ENCODE assay signal across 17 mouse cellular contexts in genomic region chr16:29830101-29830500, GRCm38 (mm10).
A peak's percentile ranks its signal among the peaks of the same experiment; 100 is the strongest.
DNase-seq lines count a peak whose midpoint lies in the region; ATAC-seq and TF ChIP-seq lines count a peak whose summit lies in the region.
"Had no signal": no experiment of that assay in that cellular context is flagged by ENCODE, and none has a peak within 500 bp of the region (broad histone marks: within the 10 kb centered on the region; RNA-seq: fewer than 3 reads in every experiment).

No protein-coding gene starts in this region.

- no peak for DNase-seq in heart, adult 2 months
- DNase-seq in left cerebral cortex, adult 2 months (ENCODE audit: extremely low spot score in 1 of 2, low spot score in 2 of 2), result peak in 1 of 2 experiments; percentile 19
- no peak for DNase-seq in left cerebral cortex, postnatal 4 days
- peak; percentile 44 to 48 for DNase-seq in cerebellum, postnatal 10 days
- no peak for DNase-seq in thymus, postnatal 14 days
- no peak for DNase-seq in hindbrain, postnatal 0 days (ENCODE audit: low spot score)
- DNase-seq: adrenal gland, postnatal 25 days; gastrocnemius, postnatal 10 days; midbrain, embryonic 14.5 days; thymus, postnatal 4 days had no signal

- no peak overlapping the region for H3K4me3 ChIP-seq in heart, adult 2 months
- no peak overlapping the region for H3K4me3 ChIP-seq in heart, embryonic 12.5 days
- no peak overlapping the region for H3K4me3 ChIP-seq in left cerebral cortex, adult 2 months
- H3K4me3 ChIP-seq in limb, embryonic 15.5 days, result no peak overlapping the region
- no peak overlapping the region for H3K4me3 ChIP-seq in hindbrain, postnatal 0 days (ENCODE audit: low read length)
- H3K4me3 ChIP-seq: erythroblast, embryonic 14.5 days; hindbrain, embryonic 12.5 days; liver, embryonic 12.5 days had no signal

- H3K27ac ChIP-seq in heart, adult 2 months, result peak overlapping the region; percentile 57
- no peak overlapping the region for H3K27ac ChIP-seq in heart, embryonic 12.5 days (ENCODE audit: poor library complexity, severe bottlenecking)
- peak overlapping the region; percentile 51 for H3K27ac ChIP-seq in left cerebral cortex, adult 2 months
- H3K27ac ChIP-seq in limb, embryonic 15.5 days, result 0 out of 2 replicates have a peak overlapping the region, but pooled peaks have one; percentile 57
- H3K27ac ChIP-seq in hindbrain, postnatal 0 days, result no peak overlapping the region
- H3K27ac ChIP-seq: liver, embryonic 12.5 days had no signal

- no peaks in the 10 kb centered on the region for H3K79me2 ChIP-seq in heart, adult 2 months (replicated peaks; ENCODE audit: control insufficient read depth, insufficient read depth, low read length)

- intact Hi-C loops in heart, adult 2 months (cut with DNase I), result no loop called here
- intact Hi-C loops in left cerebral cortex, adult 2 months (cut with DNase I), result no loop called here
- intact Hi-C loops in left cerebral cortex, postnatal 4 days (cut with DNase I), result loop anchor here (10.0 kb wide), 1 partner anchor 235 kb away; the partner anchor contains the start of gene Hes1

- no peak for TF ChIP-seq EP300 in heart, adult 2 months (IDR thresholded peaks at IDR 0.05; ENCODE audit: insufficient read depth, low read depth, low read length)

- H3K27me3 ChIP-seq in heart, adult 2 months (ENCODE audit: control insufficient read depth, insufficient read depth, low read length), result no peaks in the 10 kb centered on the region
- H3K27me3 ChIP-seq in heart, embryonic 12.5 days (replicated peaks), result no peaks in the 10 kb centered on the region
- no peaks in the 10 kb centered on the region for H3K27me3 ChIP-seq in limb, embryonic 15.5 days
- H3K27me3 ChIP-seq in hindbrain, postnatal 0 days (ENCODE audit: insufficient read depth, low read length), result no peaks in the 10 kb centered on the region

- H3K4me1 ChIP-seq in heart, adult 2 months (ENCODE audit: control insufficient read depth, insufficient read depth, low read length), result peaks cover 7% of the 10 kb centered on the region
- peaks cover 4% of the 10 kb centered on the region for H3K4me1 ChIP-seq in heart, embryonic 12.5 days (replicated peaks)
- peaks cover 16% of the 10 kb centered on the region; the same call in 1 of the 2 replicates for H3K4me1 ChIP-seq in limb, embryonic 15.5 days
- H3K4me1 ChIP-seq in hindbrain, postnatal 0 days (ENCODE audit: insufficient read depth, low read length), result no peaks in the 10 kb centered on the region
- H3K4me1 ChIP-seq: hindbrain, embryonic 12.5 days had no signal

- H3K9ac ChIP-seq in heart, adult 2 months (ENCODE audit: low read depth, low read length), result no peak overlapping the region
- no peak overlapping the region for H3K9ac ChIP-seq in heart, embryonic 12.5 days
- H3K9ac ChIP-seq in limb, embryonic 15.5 days, result no peak overlapping the region
- H3K9ac ChIP-seq in hindbrain, postnatal 0 days (replicated peaks; ENCODE audit: low read length), result no peak overlapping the region
- H3K9ac ChIP-seq: hindbrain, embryonic 12.5 days; liver, embryonic 12.5 days had no signal

- no peaks in the 10 kb centered on the region for H3K36me3 ChIP-seq in heart, adult 2 months (ENCODE audit: control insufficient read depth, insufficient read depth, low read length)
- H3K36me3 ChIP-seq in heart, embryonic 12.5 days, result no peaks in the 10 kb centered on the region
- no peaks in the 10 kb centered on the region for H3K36me3 ChIP-seq in limb, embryonic 15.5 days
- H3K36me3 ChIP-seq in hindbrain, postnatal 0 days (ENCODE audit: insufficient read depth, low read length), result no peaks in the 10 kb centered on the region
- H3K36me3 ChIP-seq: hindbrain, embryonic 12.5 days; liver, embryonic 12.5 days had no signal

- no peak for ATAC-seq in heart, embryonic 12.5 days (ENCODE audit: insufficient number of reproducible peaks, low FRiP score)
- ATAC-seq in limb, embryonic 15.5 days (ENCODE audit: insufficient number of reproducible peaks, low FRiP score, low TSS enrichment, low read depth), result no peak
- no peak for ATAC-seq in hindbrain, postnatal 0 days
- ATAC-seq: forebrain, embryonic 16.5 days; liver, embryonic 12.5 days had no signal

- TF ChIP-seq POLR2A in heart, adult 2 months (IDR thresholded peaks at IDR 0.05; ENCODE audit: insufficient read depth, low read depth, low read length), result no peak

- TF ChIP-seq CTCF in heart, adult 2 months (IDR thresholded peaks at IDR 0.05), result no peak
- no peak for TF ChIP-seq CTCF in left cerebral cortex, adult 2 months (IDR thresholded peaks at IDR 0.05)
- no peak for TF ChIP-seq CTCF in hindbrain, postnatal 0 days (IDR thresholded peaks at IDR 0.05; ENCODE audit: low read depth)

- H3K4me2 ChIP-seq in heart, embryonic 12.5 days, result no peak overlapping the region
- no peak overlapping the region for H3K4me2 ChIP-seq in limb, embryonic 15.5 days
- no peak overlapping the region for H3K4me2 ChIP-seq in hindbrain, postnatal 0 days (ENCODE audit: low read depth, low read length)
- H3K4me2 ChIP-seq: heart, embryonic 11.5 days; hindbrain, embryonic 12.5 days; liver, embryonic 12.5 days had no signal

- H3K9me3 ChIP-seq in heart, embryonic 12.5 days (replicated peaks), result peaks cover 8% of the 10 kb centered on the region; the same call in 1 of the 2 replicates
- no peaks in the 10 kb centered on the region for H3K9me3 ChIP-seq in limb, embryonic 15.5 days
- no peaks in the 10 kb centered on the region for H3K9me3 ChIP-seq in hindbrain, postnatal 0 days (ENCODE audit: low read length)
- H3K9me3 ChIP-seq: hindbrain, embryonic 12.5 days; liver, embryonic 12.5 days had no signal

Comparison
In these comparisons a context has a peak if more than half of its experiments do, and no peak if none do; other contexts are left out.
1. H3K27ac ChIP-seq: peak in heart, adult 2 months (single experiment), left cerebral cortex, adult 2 months (single experiment) and limb, embryonic 15.5 days (single experiment); none in heart, embryonic 12.5 days (single experiment) and hindbrain, postnatal 0 days (single experiment).
2. DNase-seq: peak in cerebellum, postnatal 10 days (2 of 2); none in heart, adult 2 months (0 of 2), left cerebral cortex, postnatal 4 days (single experiment), thymus, postnatal 14 days (single experiment) and hindbrain, postnatal 0 days (single experiment).